Comparison of ENCODE assay signal across 11 mouse cellular contexts in the genomic region with DNA sequence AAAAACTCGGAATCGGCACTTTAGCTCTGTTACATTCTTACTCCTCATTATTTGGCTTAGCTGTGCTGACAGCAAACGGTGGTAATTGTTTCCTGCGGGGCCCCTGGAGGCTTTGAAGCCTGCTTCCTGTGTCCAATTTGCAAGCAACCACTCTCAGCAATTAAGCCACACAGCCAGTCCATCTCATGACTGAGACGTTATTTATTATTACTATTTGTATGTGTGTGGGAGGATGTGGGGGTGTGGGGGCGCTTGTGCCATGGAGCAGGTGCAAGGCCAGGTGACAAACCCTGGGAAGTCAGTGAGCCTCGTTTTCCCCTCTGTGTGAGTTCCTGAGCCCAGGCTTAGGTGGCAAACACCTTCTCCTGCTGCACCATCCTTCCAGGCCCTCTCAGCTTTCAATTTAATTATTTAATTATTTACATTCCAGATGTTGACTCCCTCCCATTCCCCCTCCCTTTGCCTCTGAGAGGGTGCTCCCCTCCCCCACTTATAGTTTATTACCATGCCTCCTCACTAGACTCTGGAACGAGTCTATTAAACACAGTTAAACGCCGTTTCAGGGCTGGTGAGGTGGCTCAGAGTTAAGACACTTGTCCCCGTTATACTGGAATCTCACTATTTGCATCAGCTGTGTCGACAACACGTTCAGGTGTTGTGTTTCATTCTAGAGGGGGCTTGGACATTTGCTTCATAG. TPM values are rescaled to one million over a fixed set of nuclear protein-coding genes. Genes with fewer than 3 reads are reported as not detected.
A peak's percentile ranks its signal among the peaks of the same experiment; 100 is the strongest.
DNase-seq lines count a peak whose midpoint lies in the region; ATAC-seq and TF ChIP-seq lines count a peak whose summit lies in the region.
"Had no signal": no experiment of that assay in that cellular context is flagged by ENCODE, and none has a peak within 500 bp of the region (broad histone marks: within the 10 kb centered on the region; RNA-seq: fewer than 3 reads in every experiment).

No protein-coding gene starts in this region.

- ATAC-seq in kidney, embryonic 16.5 days (ENCODE audit: low FRiP score, low TSS enrichment) = peak; percentile 61; the same call in 1 of the 2 replicates
- ATAC-seq in liver, embryonic 15.5 days (ENCODE audit: insufficient read depth) = no peak

- TF ChIP-seq CTCF in CH12.LX (conservative IDR thresholded peaks at IDR 0.05 in 1 of 2, IDR thresholded peaks at IDR 0.05 in 1 of 2; ENCODE audit: low read depth in 2 of 2, low read length in 2 of 2) = no peak

- H3K9ac ChIP-seq in kidney, embryonic 16.5 days (replicated peaks; ENCODE audit: low read length) = no peak overlapping the region
- no peak overlapping the region for H3K9ac ChIP-seq in CH12.LX (ENCODE audit: insufficient read depth, low read depth)
- H3K9ac ChIP-seq in liver, embryonic 15.5 days = no peak overlapping the region

- TF ChIP-seq POLR2A in CH12.LX (IDR thresholded peaks at IDR 0.05; ENCODE audit: low read depth, low read length) = no peak

- in situ Hi-C loops in CH12.LX (cut with MboI; ENCODE audit: low pct_ligation_motif_present, low pct_unique_long_range_greater_than_20kb, low sequenced_read_pairs) = no loop called here

- H3K4me3 ChIP-seq in kidney, embryonic 16.5 days (ENCODE audit: low read length) = peak overlapping the region; percentile 5; the same call in 1 of the 2 replicates
- no peak overlapping the region for H3K4me3 ChIP-seq in CH12.LX (replicated peaks in 1 of 3; ENCODE audit: low read depth in 2 of 3, low read length in 2 of 3, poor library complexity in 1 of 3)
- no peak overlapping the region for H3K4me3 ChIP-seq in liver, embryonic 15.5 days (replicated peaks)

- H3K9me3 ChIP-seq in kidney, embryonic 16.5 days (ENCODE audit: low read length) = no peaks in the 10 kb centered on the region
- no peaks in the 10 kb centered on the region for H3K9me3 ChIP-seq in CH12.LX (replicated peaks; ENCODE audit: low read length)
- no peaks in the 10 kb centered on the region for H3K9me3 ChIP-seq in liver, embryonic 15.5 days (replicated peaks)
- H3K9me3 ChIP-seq: G1E had no signal

- WGBS in kidney, embryonic 16.5 days = 15% methylated on average over 13 of the region's 13 CpGs
- WGBS in liver, embryonic 15.5 days (ENCODE audit: insufficient replicate concordance) = 39% methylated on average over 13 of the region's 13 CpGs

- dilution Hi-C loops in CH12.LX (cut with MboI; ENCODE audit: extremely low pct_ligation_motif_present, extremely low pct_unique_long_range_greater_than_20kb, low sequenced_read_pairs) = no loop called here

- no peaks in the 10 kb centered on the region for H3K79me2 ChIP-seq in CH12.LX (replicated peaks; ENCODE audit: control insufficient read depth, extremely low read depth, insufficient read depth, poor library complexity, severe bottlenecking)

- no peak for DNase-seq in kidney, adult 11 months
- peak; percentile 70 for DNase-seq in CH12.LX (ENCODE audit: extremely low read depth)
- peak; percentile 44 for DNase-seq in embryo, embryonic 9.5 days (ENCODE audit: extremely low spot score)
- no peak for DNase-seq in adrenal gland, adult 8-10 months
- no peak for DNase-seq in thymus, postnatal 14 days
- no peak for DNase-seq in lung, postnatal 25 days (ENCODE audit: low spot score)
- DNase-seq: gastrocnemius, postnatal 36 days; right cerebral cortex, postnatal 25 days had no signal

- H3K27me3 ChIP-seq in kidney, embryonic 16.5 days (ENCODE audit: insufficient read depth, low read length) = no peaks in the 10 kb centered on the region
- H3K27me3 ChIP-seq in CH12.LX (replicated peaks) = no peaks in the 10 kb centered on the region
- H3K27me3 ChIP-seq in liver, embryonic 15.5 days = no peaks in the 10 kb centered on the region

- no peak; the same call in 1 of the 2 replicates for TF ChIP-seq EP300 in CH12.LX (IDR thresholded peaks at IDR 0.05; ENCODE audit: low read length)

- H3K4me1 ChIP-seq in kidney, embryonic 16.5 days (ENCODE audit: insufficient read depth, low read length) = peaks cover 8% of the 10 kb centered on the region
- H3K4me1 ChIP-seq in CH12.LX (ENCODE audit: control insufficient read depth in 1 of 2, insufficient read depth in 2 of 2) = peaks cover 5 to 60% of the 10 kb centered on the region in 2 experiments
- H3K4me1 ChIP-seq in liver, embryonic 15.5 days (replicated peaks) = peaks cover 70% of the 10 kb centered on the region

- H3K27ac ChIP-seq in kidney, embryonic 16.5 days (ENCODE audit: low read length) = peak overlapping the region; percentile 15; the same call in 1 of the 2 replicates
- no peak overlapping the region for H3K27ac ChIP-seq in CH12.LX (ENCODE audit: insufficient read depth, low read depth)
- peak overlapping the region; percentile 19; the same call in 1 of the 2 replicates for H3K27ac ChIP-seq in liver, embryonic 15.5 days (replicated peaks)

- TF ChIP-seq RAD21 in CH12.LX (IDR thresholded peaks at IDR 0.05; ENCODE audit: low read depth, low read length) = no peak

- H3K4me2 ChIP-seq in kidney, embryonic 16.5 days (replicated peaks; ENCODE audit: low read depth, low read length) = peak overlapping the region; percentile 24
- H3K4me2 ChIP-seq in CH12.LX (ENCODE audit: insufficient read depth, low read depth, poor library complexity, severe bottlenecking) = 0 out of 2 replicates have a peak overlapping the region, but pooled peaks have one; percentile 18
- H3K4me2 ChIP-seq in liver, embryonic 15.5 days = no peak overlapping the region

- H3K36me3 ChIP-seq in kidney, embryonic 16.5 days (ENCODE audit: insufficient read depth, low read length) = no peaks in the 10 kb centered on the region
- H3K36me3 ChIP-seq in CH12.LX (replicated peaks in 1 of 2; ENCODE audit: control insufficient read depth in 1 of 2, insufficient read depth in 1 of 2, low read length in 1 of 2) = peaks cover 34 to 83% of the 10 kb centered on the region in 2 experiments
- H3K36me3 ChIP-seq in liver, embryonic 15.5 days (replicated peaks) = peaks cover 58% of the 10 kb centered on the region

TF ChIP-seq in CH12.LX, 34 proteins besides CTCF, POLR2A, EP300 and RAD21:
- TF ChIP-seq USF1 (IDR thresholded peaks at IDR 0.05; ENCODE audit: low read depth, low read length) (no peak), SMC3 (IDR thresholded peaks at IDR 0.05; ENCODE audit: low read depth, low read length) (no peak), MYC (IDR thresholded peaks at IDR 0.05; ENCODE audit: low read depth, low read length) (no peak), HCFC1 (IDR thresholded peaks at IDR 0.05; ENCODE audit: low read depth, low read length) (no peak), BHLHE40 (IDR thresholded peaks at IDR 0.05; ENCODE audit: low read depth, low read length) (no peak), TCF12 (IDR thresholded peaks at IDR 0.05; ENCODE audit: low read depth, low read length) (no peak), JUN (IDR thresholded peaks at IDR 0.05; ENCODE audit: insufficient read depth, low read depth, low read length) (no peak), IRF4 (IDR thresholded peaks at IDR 0.05; ENCODE audit: low read depth, low read length) (no peak), ELF1 (IDR thresholded peaks at IDR 0.05; ENCODE audit: low read depth, low read length) (no peak), PAX5 (IDR thresholded peaks at IDR 0.05; ENCODE audit: low read length) (no peak), NRF1 (IDR thresholded peaks at IDR 0.05; ENCODE audit: low read depth, low read length) (no peak), MEF2A (IDR thresholded peaks at IDR 0.05; ENCODE audit: borderline replicate concordance, low read depth, low read length) (no peak), ZMIZ1 (IDR thresholded peaks at IDR 0.05; ENCODE audit: low read depth, low read length) (no peak), NELFE (IDR thresholded peaks at IDR 0.05; ENCODE audit: low read depth, low read length) (no peak), RCOR1 (conservative IDR thresholded peaks at IDR 0.05; ENCODE audit: low read depth, low read length) (no peak), GABPA (IDR thresholded peaks at IDR 0.05; ENCODE audit: insufficient replicate concordance, low read depth, low read length) (no peak), TBP (conservative IDR thresholded peaks at IDR 0.05; ENCODE audit: low read depth, low read length) (no peak)

RNA-seq across cellular contexts. Expression of a gene that starts 18.4 kb away (rescaled TPM):
- 15.7 and 16.3 TPM in 2 replicates for polyA plus RNA-seq in kidney, embryonic 16.5 days (2015; fragmentation: Nextera tagmentation; extraction: Ambion mirVana)
- 19.8 and 25.1 TPM in 2 replicates for total RNA-seq in CH12.LX (2012; rRNA removed)
- 27.2 and 28.0 TPM in 2 replicates for total RNA-seq in CH12.LX (2014; rRNA removed)
- 37.3 and 40.6 TPM in 2 replicates for polyA plus RNA-seq in CH12.LX (2012; ENCODE audit: insufficient read length, low read depth)
- 17.4 and 20.4 TPM in 2 replicates for polyA plus RNA-seq in liver, embryonic 15.5 days (2015; fragmentation: Nextera tagmentation; extraction: Ambion mirVana)
- total RNA-seq in adrenal gland, adult 8-10 months (2022) = 100 to 1,000 TPM in 2 of 4 experiments, 10 to 100 TPM in 2; 75.5 to 187 (median 117) TPM

RNA-seq across cellular contexts. Expression of a gene that starts 32.8 kb away (rescaled TPM):
- polyA plus RNA-seq in kidney, embryonic 16.5 days (2015; fragmentation: Nextera tagmentation; extraction: Ambion mirVana) = 34.0 and 39.5 TPM in 2 replicates
- 73.6 and 87.3 TPM in 2 replicates for total RNA-seq in CH12.LX (2012; rRNA removed)
- 65.2 and 72.6 TPM in 2 replicates for total RNA-seq in CH12.LX (2014; rRNA removed)
- polyA plus RNA-seq in CH12.LX (2012; ENCODE audit: insufficient read length, low read depth) = 104 and 122 TPM in 2 replicates
- 28.4 and 30.0 TPM in 2 replicates for polyA plus RNA-seq in liver, embryonic 15.5 days (2015; fragmentation: Nextera tagmentation; extraction: Ambion mirVana)
- 1 to 10 TPM; 2.0 to 7.3 (median 5.1) TPM for total RNA-seq in adrenal gland, adult 8-10 months (2022)

Comparison
In these comparisons a context has a peak if more than half of its experiments do, and no peak if none do; other contexts are left out.
1. DNase-seq: peak in CH12.LX (single experiment) and embryo, embryonic 9.5 days (single experiment); none in kidney, adult 11 months (single experiment), adrenal gland, adult 8-10 months (single experiment), thymus, postnatal 14 days (single experiment) and lung, postnatal 25 days (single experiment).